Mouse (Mus musculus): ENCODE results near the gene Ccdc47. TPM values are rescaled to one million over a fixed set of nuclear protein-coding genes. Genes with fewer than 3 reads are reported as not detected.
"Not testable (repeated sequence)": the region's sequence is repeated elsewhere in the genome, so short reads cannot be mapped to it uniquely, and the experiment has no call there.

Ccdc47 gene
- polyA plus RNA-seq, 1 experiment from 2014 or later: 111 TPM

DNA sequence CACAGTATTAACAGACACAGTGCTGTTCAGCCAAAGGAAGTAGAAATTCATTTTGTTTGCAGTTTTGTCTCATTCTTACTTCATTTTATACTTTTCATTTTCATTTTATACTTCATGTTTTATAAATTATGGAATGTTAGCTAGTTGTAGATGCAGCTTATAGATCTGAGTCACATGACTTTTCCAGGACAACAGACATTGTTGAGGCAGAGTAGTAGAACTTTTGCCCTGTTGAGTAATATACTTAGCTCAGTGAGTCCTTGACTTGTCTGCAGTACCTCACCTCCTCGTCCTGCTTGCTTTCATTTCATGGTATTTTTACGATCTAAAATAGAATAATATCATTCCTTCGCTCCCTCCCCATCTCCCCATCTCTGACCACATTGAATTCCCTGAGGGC, 4.5 kb upstream of the Ccdc47 start:
- peaks cover 14% of the 10 kb centered on the region; the same call in 1 of the 2 replicates for H3K36me3 ChIP-seq (replicated peaks)
- ATAC-seq (replicated peaks): no peak
- no peaks in the 10 kb centered on the region for H3K27me3 ChIP-seq (replicated peaks)
- H3K27ac ChIP-seq: no peak overlapping the region
- H3K9me3 ChIP-seq: no peaks in the 10 kb centered on the region
- H3K4me3 ChIP-seq: no peak overlapping the region
- 93% methylated on average over 3 of the region's 3 CpGs for WGBS
- H3K9ac ChIP-seq: no peak overlapping the region
- peaks cover 36% of the 10 kb centered on the region for H3K4me1 ChIP-seq
- H3K4me2 ChIP-seq: no peak overlapping the region

GRCm38 (mm10) chr11:106216730-106217490, 766 bp upstream of the Ccdc47 start, which contains the start of gene Ddx42:
Gene Ddx42, plus strand, starts transcription at chr11:106216926.
- peak; percentile 96 for ATAC-seq (replicated peaks)
- H3K27ac ChIP-seq: peak within 1 kb of the TSS; percentile 96
- no peaks in the 10 kb centered on the region for H3K27me3 ChIP-seq (replicated peaks)
- WGBS: under 1% methylated on average over 70 of the region's 70 CpGs
- H3K4me2 ChIP-seq: peak within 1 kb of the TSS; percentile 70
- peak within 1 kb of the TSS; percentile 92 for H3K4me3 ChIP-seq
- H3K9ac ChIP-seq: peak within 1 kb of the TSS; percentile 92
- H3K9me3 ChIP-seq: no peaks in the 10 kb centered on the region
- peaks cover 54% of the 10 kb centered on the region for H3K4me1 ChIP-seq
- peaks cover 8% of the 10 kb centered on the region; the same call in 1 of the 2 replicates for H3K36me3 ChIP-seq (replicated peaks)

- Histone ChIP-seq H3K9ac (peak overlapping the region; percentile 68), H3K4me2 (peak overlapping the region; percentile 70), H3K9me3 (no peaks in the 10 kb centered on the region), H3K27me3 (replicated peaks) (no peaks in the 10 kb centered on the region), H3K27ac (peak overlapping the region; percentile 96), H3K36me3 (replicated peaks) (peaks cover 19% of the 10 kb centered on the region), H3K4me1 (peaks cover 50% of the 10 kb centered on the region), H3K4me3 (peak overlapping the region; percentile 92)
- ATAC-seq (replicated peaks): no peak
- WGBS: 32% methylated on average over 7 of the region's 7 CpGs
These were observed 689 bp downstream of the Ccdc47 start for GRCm38 (mm10) chr11:106215450-106215859.

DNA sequence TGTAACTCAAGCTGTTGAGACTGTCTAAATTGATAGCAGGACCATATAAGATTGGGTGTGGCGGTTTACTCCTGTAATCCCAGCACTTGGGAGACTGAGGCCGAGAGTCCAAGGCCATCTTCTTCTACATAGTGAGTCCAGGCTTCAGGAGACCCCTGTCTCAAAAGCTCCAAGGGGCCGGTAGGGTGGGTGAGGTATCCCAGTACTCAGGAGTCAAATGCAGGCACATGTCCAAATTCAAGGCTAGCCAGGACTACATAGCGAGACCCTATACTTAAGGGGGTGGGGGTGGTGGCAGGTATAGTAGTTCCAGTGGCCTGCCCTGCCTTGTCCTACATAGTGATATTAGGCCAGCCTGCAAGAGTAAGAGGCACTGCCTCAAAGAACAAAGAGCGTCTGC, 1.3 kb downstream of the Ccdc47 start:
- no peaks in the 10 kb centered on the region for H3K27me3 ChIP-seq (replicated peaks)
- H3K36me3 ChIP-seq (replicated peaks): peaks cover 24% of the 10 kb centered on the region
- H3K4me3 ChIP-seq: peak overlapping the region; percentile 92; the same call in 1 of the 2 replicates
- peaks cover 45% of the 10 kb centered on the region for H3K4me1 ChIP-seq
- peak overlapping the region; percentile 68; the same call in 1 of the 2 replicates for H3K9ac ChIP-seq
- H3K4me2 ChIP-seq: peak overlapping the region; percentile 70
- no peak for ATAC-seq (replicated peaks)
- H3K9me3 ChIP-seq: no peaks in the 10 kb centered on the region
- H3K27ac ChIP-seq: no peak overlapping the region
- 91% methylated on average over 5 of the region's 5 CpGs for WGBS

DNA sequence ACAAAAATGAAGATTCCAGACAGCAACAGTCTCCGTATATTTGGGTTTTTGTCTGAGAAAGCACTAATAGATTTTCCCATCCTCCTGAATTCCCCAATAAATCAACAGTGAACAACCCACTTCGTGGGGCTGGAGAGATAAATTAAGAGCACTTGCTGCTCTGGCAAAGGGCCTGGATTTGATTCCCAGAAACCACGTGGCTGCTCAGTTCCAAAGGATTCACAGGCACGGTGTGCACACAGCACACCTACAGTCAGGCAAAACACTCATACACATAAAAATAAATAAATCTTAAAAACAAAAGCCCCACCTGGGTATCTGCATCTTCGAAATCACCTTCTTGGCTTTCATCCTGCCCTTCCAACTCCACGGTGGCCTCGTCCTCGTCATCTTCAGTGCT, 3.4 kb downstream of the Ccdc47 start:
- H3K4me3 ChIP-seq: no peak overlapping the region
- H3K27me3 ChIP-seq (replicated peaks): no peaks in the 10 kb centered on the region
- H3K9me3 ChIP-seq: no peaks in the 10 kb centered on the region
- WGBS: 93% methylated on average over 8 of the region's 8 CpGs
- peaks cover 39% of the 10 kb centered on the region for H3K36me3 ChIP-seq (replicated peaks)
- no peak for ATAC-seq (replicated peaks)
- H3K4me2 ChIP-seq: no peak overlapping the region
- peaks cover 26% of the 10 kb centered on the region for H3K4me1 ChIP-seq
- no peak overlapping the region for H3K27ac ChIP-seq
- H3K9ac ChIP-seq: no peak overlapping the region

DNA sequence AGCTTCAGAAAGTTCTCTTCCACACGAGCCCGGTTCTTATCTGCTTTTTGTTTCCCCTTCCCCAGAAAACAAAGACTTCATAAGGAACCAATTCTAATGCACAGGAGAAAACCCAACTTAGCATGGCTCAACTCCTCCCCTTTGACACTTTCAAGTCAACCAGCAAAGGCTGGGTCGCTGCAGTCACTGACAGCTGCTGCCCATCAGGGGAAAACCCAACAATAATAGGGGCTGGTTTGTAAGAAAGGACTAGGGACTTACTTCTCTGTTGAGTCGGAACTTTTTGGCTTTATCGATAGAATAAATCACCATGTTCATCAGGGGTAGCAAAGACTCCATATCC, 14.1 kb downstream of the Ccdc47 start, which contains the start of gene Strada:
TSS of gene Strada (minus strand) at position 46 of the 343 bp plus-strand sequence.
- no peaks in the 10 kb centered on the region for H3K4me1 ChIP-seq
- no peak for ATAC-seq (replicated peaks)
- 82% methylated on average over 5 of the region's 5 CpGs for WGBS

GRCm38 (mm10) chr11:106201337-106202122, 14.6 kb downstream of the Ccdc47 start:
- Histone ChIP-seq H3K9ac (no peak overlapping the region), H3K27me3 (replicated peaks) (no peaks in the 10 kb centered on the region), H3K9me3 (no peaks in the 10 kb centered on the region), H3K4me3 (no peak overlapping the region), H3K27ac (no peak overlapping the region), H3K36me3 (replicated peaks) (peaks cover 66% of the 10 kb centered on the region), H3K4me1 (no peaks in the 10 kb centered on the region), H3K4me2 (no peak overlapping the region)
- ATAC-seq (replicated peaks): no peak
- WGBS: 94% methylated on average over 19 of the region's 19 CpGs

More for the DNA sequence above, 14.1 kb downstream of the Ccdc47 start, which contains the start of gene Strada:
- peaks cover 70% of the 10 kb centered on the region for H3K36me3 ChIP-seq (replicated peaks)
- no peaks in the 10 kb centered on the region for H3K9me3 ChIP-seq
- H3K4me2 ChIP-seq: no peak within 1 kb of the TSS
- H3K4me3 ChIP-seq: no peak within 1 kb of the TSS
- H3K27me3 ChIP-seq (replicated peaks): no peaks in the 10 kb centered on the region
- no peak within 1 kb of the TSS for H3K27ac ChIP-seq
- H3K9ac ChIP-seq: no peak within 1 kb of the TSS

GRCm38 (mm10) chr11:106200756-106201155, 15.4 kb downstream of the Ccdc47 start:
- Histone ChIP-seq H3K9ac (no peak overlapping the region), H3K9me3 (no peaks in the 10 kb centered on the region), H3K4me3 (no peak overlapping the region), H3K27ac (no peak overlapping the region), H3K4me2 (no peak overlapping the region), H3K4me1 (no peaks in the 10 kb centered on the region), H3K27me3 (replicated peaks) (no peaks in the 10 kb centered on the region), H3K36me3 (replicated peaks) (peaks cover 60% of the 10 kb centered on the region)
- no peak for ATAC-seq (replicated peaks)
- 91% methylated on average over 6 of the region's 6 CpGs for WGBS

- H3K9ac ChIP-seq; H3K27ac ChIP-seq; H3K4me1 ChIP-seq; H3K4me2 ChIP-seq; H3K27me3 ChIP-seq (replicated peaks); H3K4me3 ChIP-seq; H3K9me3 ChIP-seq; ATAC-seq (replicated peaks): not testable (repeated sequence)
- 95% methylated on average over 7 of the region's 7 CpGs for WGBS
- peaks cover 53% of the 10 kb centered on the region for H3K36me3 ChIP-seq (replicated peaks)
These were observed 16.1 kb downstream of the Ccdc47 start for GRCm38 (mm10) chr11:106199997-106200396.

DNA sequence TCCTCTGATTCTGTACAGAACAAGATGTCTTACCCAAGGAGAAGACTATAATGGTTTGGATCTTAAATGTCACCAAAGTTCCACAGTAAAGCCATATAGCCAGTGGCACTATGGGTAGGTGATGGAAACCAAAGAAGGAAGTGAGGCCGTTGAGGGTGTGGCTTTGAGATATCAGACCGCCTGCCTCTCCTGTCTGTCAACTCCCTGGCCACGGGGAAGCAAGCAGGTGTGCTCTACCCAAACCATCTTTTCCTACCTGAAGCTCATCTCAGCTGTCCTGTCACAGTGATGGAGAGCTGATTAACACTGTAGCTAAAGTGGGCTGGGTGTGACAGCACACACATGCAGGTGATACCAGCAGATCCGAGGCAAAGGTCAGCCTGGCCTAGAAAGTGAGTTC, 17.9 kb downstream of the Ccdc47 start:
- Histone ChIP-seq H3K4me2 (no peak overlapping the region), H3K4me1 (peaks cover 3% of the 10 kb centered on the region; the same call in 1 of the 2 replicates), H3K9ac (no peak overlapping the region), H3K36me3 (replicated peaks) (peaks cover 45% of the 10 kb centered on the region), H3K27me3 (replicated peaks) (no peaks in the 10 kb centered on the region), H3K27ac (no peak overlapping the region), H3K4me3 (no peak overlapping the region), H3K9me3 (no peaks in the 10 kb centered on the region)
- WGBS: 94% methylated on average over 4 of the region's 4 CpGs
- no peak for ATAC-seq (replicated peaks)

GRCm38 (mm10) chr11:106195341-106195740, 20.8 kb downstream of the Ccdc47 start:
- Histone ChIP-seq H3K9me3 (no peaks in the 10 kb centered on the region), H3K27ac (no peak overlapping the region; the same call in 1 of the 2 replicates), H3K27me3 (replicated peaks) (no peaks in the 10 kb centered on the region), H3K4me2 (no peak overlapping the region), H3K4me3 (no peak overlapping the region), H3K36me3 (replicated peaks) (peaks cover 18% of the 10 kb centered on the region), H3K4me1 (peaks cover 12% of the 10 kb centered on the region), H3K9ac (no peak overlapping the region)
- ATAC-seq (replicated peaks): no peak

DNA sequence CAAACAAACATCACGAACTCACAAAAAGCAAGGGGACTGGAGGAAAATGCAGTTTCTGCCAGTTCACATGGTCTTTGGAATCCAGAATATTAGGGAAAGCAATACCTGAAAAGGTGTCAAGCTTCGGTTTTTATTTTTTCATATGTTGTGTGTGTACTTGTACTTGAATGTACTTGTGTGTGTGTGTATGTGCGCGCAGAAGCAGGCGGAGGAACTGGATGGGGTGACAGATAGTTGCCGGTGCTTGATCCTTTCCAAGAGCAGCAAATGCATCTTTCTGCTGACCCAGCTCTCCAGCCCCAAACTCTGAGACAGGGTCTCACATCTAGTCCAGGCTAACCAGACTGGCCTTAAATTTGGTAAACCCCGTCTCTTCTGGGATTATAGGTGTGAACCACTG, 21.3 kb downstream of the Ccdc47 start:
- no peaks in the 10 kb centered on the region for H3K9me3 ChIP-seq
- WGBS: 90% methylated on average over 7 of the region's 7 CpGs
- no peaks in the 10 kb centered on the region for H3K27me3 ChIP-seq (replicated peaks)
- H3K27ac ChIP-seq: no peak overlapping the region; the same call in 1 of the 2 replicates
- H3K9ac ChIP-seq: no peak overlapping the region
- H3K4me2 ChIP-seq: no peak overlapping the region
- no peak overlapping the region for H3K4me3 ChIP-seq
- H3K36me3 ChIP-seq (replicated peaks): peaks cover 18% of the 10 kb centered on the region
- ATAC-seq (replicated peaks): no peak
- peaks cover 12% of the 10 kb centered on the region for H3K4me1 ChIP-seq
